Mouse (Mus musculus) embryonic facial prominence, embryonic 15.5 days (tissue): Measurements from ENCODE around the gene Tinf2. TPM values are rescaled to one million over a fixed set of nuclear protein-coding genes. Genes with fewer than 3 reads are reported as not detected.
A peak's percentile ranks its signal among the peaks of the same experiment; 100 is the strongest.

Source experiments
- ATAC-seq: fragments of 200-750 bp; cut with Nextera tagmentation; 2 replicates; pipeline ENCODE4 v1.8.0; 2017; ENCODE audit warnings: low read depth, moderate TSS enrichment; ENCODE audit not compliant: insufficient number of reproducible peaks, low FRiP score, low TSS enrichment
- H3K27ac ChIP-seq: fragments of 300-500 bp; sonication (generic); replicated peaks from 2 replicates; pipeline ENCODE4 v1.5.1; 2015; ENCODE audit warnings: mild to moderate bottlenecking, inconsistent platforms
- H3K27me3 ChIP-seq: fragments of 300-500 bp; sonication (generic); 2 replicates; pipeline ENCODE4 v1.6.1; 2015; ENCODE audit warnings: inconsistent platforms
- H3K36me3 ChIP-seq: fragments of 300-500 bp; sonication (generic); 2 replicates; pipeline ENCODE4 v1.6.1; 2015; ENCODE audit warnings: mild to moderate bottlenecking, inconsistent platforms
- H3K4me1 ChIP-seq: fragments of 300-500 bp; sonication (generic); 2 replicates; pipeline ENCODE4 v1.6.1; 2015; ENCODE audit warnings: inconsistent platforms
- H3K4me2 ChIP-seq: fragments of 300-500 bp; sonication (generic); replicated peaks from 2 replicates; pipeline ENCODE4 v1.6.1; 2015; ENCODE audit warnings: mild to moderate bottlenecking, inconsistent platforms
- H3K4me3 ChIP-seq: fragments of 300-500 bp; sonication (generic); replicated peaks from 2 replicates; pipeline ENCODE4 v1.5.1; 2015; ENCODE audit warnings: mild to moderate bottlenecking, inconsistent platforms
- H3K9ac ChIP-seq: fragments of 300-500 bp; sonication (generic); 2 replicates; pipeline ENCODE4 v1.6.1; 2015; ENCODE audit warnings: inconsistent platforms
- H3K9me3 ChIP-seq: fragments of 300-500 bp; sonication (generic); replicated peaks from 2 replicates; pipeline ENCODE4 v1.6.1; 2016; ENCODE audit warnings: inconsistent platforms
- WGBS: fragments of 180-500 bp; shearing (Covaris S2); methylation state at CpG from one replicate; pipeline ENCODE4 v1.1.7; 2015; 5-methylcytosine and 5-hydroxymethylcytosine counted together
- polyA plus RNA-seq: library from polyadenylated mRNA; unstranded; fragments of >200 nt; fragmentation: Nextera tagmentation; extraction: Ambion mirVana; gene quantifications from 2 replicates; pipeline ENCODE4 v1.2.1, GENCODE M21; 2015

Tinf2 gene
- polyA plus RNA-seq, 1 experiment from 2014 or later: 34.0 TPM

GRCm38 (mm10) chr14:55634874-55635522 is 46.6 kb downstream of the Tinf2 start:
- H3K36me3 ChIP-seq: peaks cover 81% of the 10 kb centered on the region
- H3K27ac ChIP-seq: peak overlapping the region; percentile 84
- ATAC-seq: peak; percentile 17
- peak overlapping the region; percentile 31 for H3K9ac ChIP-seq
- H3K4me3 ChIP-seq: peak overlapping the region; percentile 61
- no peaks in the 10 kb centered on the region for H3K27me3 ChIP-seq
- WGBS: 3% methylated on average over 23 of the region's 23 CpGs
- H3K9me3 ChIP-seq: no peaks in the 10 kb centered on the region
- H3K4me1 ChIP-seq: peaks cover 18% of the 10 kb centered on the region
- H3K4me2 ChIP-seq: peak overlapping the region; percentile 77

GRCm38 (mm10) chr14:55629312-55629711 is 52.3 kb downstream of the Tinf2 start:
- Histone ChIP-seq H3K27ac (no peak overlapping the region), H3K4me3 (no peak overlapping the region), H3K9me3 (no peaks in the 10 kb centered on the region), H3K27me3 (no peaks in the 10 kb centered on the region), H3K4me2 (no peak overlapping the region), H3K36me3 (peaks cover 97% of the 10 kb centered on the region), H3K4me1 (peaks cover 11% of the 10 kb centered on the region), H3K9ac (no peak overlapping the region)
- WGBS: 41% methylated on average over 5 of the region's 5 CpGs
- no peak for ATAC-seq

- H3K9me3 ChIP-seq: no peaks in the 10 kb centered on the region
- H3K27ac ChIP-seq: no peak overlapping the region
- no peak overlapping the region for H3K9ac ChIP-seq
- no peak overlapping the region for H3K4me2 ChIP-seq
- H3K4me3 ChIP-seq: no peak overlapping the region
- H3K4me1 ChIP-seq: 0 out of 2 replicates have a peak, but pooled peaks cover 4% of the 10 kb centered on the region
- no peak for ATAC-seq
- H3K36me3 ChIP-seq: peaks cover 87% of the 10 kb centered on the region
- 91% methylated on average over 27 of the region's 27 CpGs for WGBS
- no peaks in the 10 kb centered on the region for H3K27me3 ChIP-seq
Observed at GRCm38 (mm10) chr14:55628077-55628827, 53.4 kb downstream of the Tinf2 start.

Other genes starting within 250 kb of the Tinf2 start
- 81.2 and 83.4 TPM in 2 replicates for gene Dhrs4, start 203.1 kb downstream of the Tinf2 start, polyA plus RNA-seq
- gene Carmil3, start 191.2 kb downstream of the Tinf2 start, polyA plus RNA-seq: 2.4 and 3.7 TPM in 2 replicates
- 1.1 and 1.6 TPM in 2 replicates for gene Cpne6, start 171.4 kb downstream of the Tinf2 start, polyA plus RNA-seq
- gene Nrl, start 156.8 kb downstream of the Tinf2 start, polyA plus RNA-seq: not detected in 2 replicates
- gene Pck2, start 141.6 kb downstream of the Tinf2 start, polyA plus RNA-seq: 38.3 and 48.2 TPM in 2 replicates
- 59.3 and 61.7 TPM in 2 replicates for gene Dcaf11, start 121.8 kb downstream of the Tinf2 start, polyA plus RNA-seq
- 1.6 and 3.0 TPM in 2 replicates for gene A730061H03Rik, start 121.4 kb downstream of the Tinf2 start, polyA plus RNA-seq
- gene Fitm1, start 106.2 kb downstream of the Tinf2 start, polyA plus RNA-seq: 24.8 and 29.7 TPM in 2 replicates
- gene Psme1, start 103.7 kb downstream of the Tinf2 start, polyA plus RNA-seq: 129 and 134 TPM in 2 replicates
- 9.7 and 11.6 TPM in 2 replicates for gene Emc9, start 96.5 kb downstream of the Tinf2 start, polyA plus RNA-seq
- gene Psme2, start 90.7 kb downstream of the Tinf2 start, polyA plus RNA-seq: 238 and 259 TPM in 2 replicates
- gene Rnf31, start 90.1 kb downstream of the Tinf2 start, polyA plus RNA-seq: 17.9 and 18.1 TPM in 2 replicates
- gene Irf9, start 78.2 kb downstream of the Tinf2 start, polyA plus RNA-seq: 12.8 and 17.3 TPM in 2 replicates
- 2.3 and 2.9 TPM in 2 replicates for gene Rec8, start 63.8 kb downstream of the Tinf2 start, polyA plus RNA-seq
- gene Ipo4, start 45.9 kb downstream of the Tinf2 start, polyA plus RNA-seq: 122 and 129 TPM in 2 replicates
- 0.75 and 1.4 TPM in 2 replicates for gene Gm49378, start 43.9 kb downstream of the Tinf2 start, polyA plus RNA-seq
- 114 and 118 TPM in 2 replicates for gene Tm9sf1, start 38.0 kb downstream of the Tinf2 start, polyA plus RNA-seq
- gene Tssk4, start 31.6 kb downstream of the Tinf2 start, polyA plus RNA-seq: 0.61 and 1.2 TPM in 2 replicates
- 57.4 and 57.9 TPM in 2 replicates for gene Mdp1, start 21.3 kb downstream of the Tinf2 start, polyA plus RNA-seq
- gene Gmpr2, start 9.9 kb downstream of the Tinf2 start, polyA plus RNA-seq: 68.1 and 68.6 TPM in 2 replicates
- gene Nedd8, start 9.7 kb downstream of the Tinf2 start, polyA plus RNA-seq: 548 and 555 TPM in 2 replicates
- gene Tgm1, start 32.1 kb upstream of the Tinf2 start, polyA plus RNA-seq: 27.3 and 28.0 TPM in 2 replicates
- gene Rabggta, start 40.4 kb upstream of the Tinf2 start, polyA plus RNA-seq: 30.3 and 33.8 TPM in 2 replicates
- 87.3 and 90.0 TPM in 2 replicates for gene Dhrs1, start 63.9 kb upstream of the Tinf2 start, polyA plus RNA-seq
- gene Nop9, start 63.9 kb upstream of the Tinf2 start, polyA plus RNA-seq: 37.3 and 39.0 TPM in 2 replicates
- 0.47 and 0.60 TPM in 2 replicates for gene Cideb, start 76.6 kb upstream of the Tinf2 start, polyA plus RNA-seq
- gene Ltb4r2, start 79.6 kb upstream of the Tinf2 start, polyA plus RNA-seq: 0.95 and 1.4 TPM in 2 replicates
- 1.8 and 2.1 TPM in 2 replicates for gene Ltb4r1, start 84.1 kb upstream of the Tinf2 start, polyA plus RNA-seq
- gene Adcy4, start 102.3 kb upstream of the Tinf2 start, polyA plus RNA-seq: 17.4 and 22.2 TPM in 2 replicates
- gene Ripk3, start 107.0 kb upstream of the Tinf2 start, polyA plus RNA-seq: 34.5 and 41.3 TPM in 2 replicates
- 106 and 115 TPM in 2 replicates for gene Nfatc4, start 141.3 kb upstream of the Tinf2 start, polyA plus RNA-seq
- gene Nynrin, start 172.2 kb upstream of the Tinf2 start, polyA plus RNA-seq: 20.8 and 25.0 TPM in 2 replicates
- gene Cbln3, start 202.6 kb upstream of the Tinf2 start, polyA plus RNA-seq: 0.33 and 0.35 TPM in 2 replicates
- 18.8 and 19.9 TPM in 2 replicates for gene Khnyn, start 203.1 kb upstream of the Tinf2 start, polyA plus RNA-seq
- 73.9 and 79.1 TPM in 2 replicates for gene Sdr39u1, start 218.5 kb upstream of the Tinf2 start, polyA plus RNA-seq